17 mouse cellular contexts compared by ENCODE assay signal in the genomic region with DNA sequence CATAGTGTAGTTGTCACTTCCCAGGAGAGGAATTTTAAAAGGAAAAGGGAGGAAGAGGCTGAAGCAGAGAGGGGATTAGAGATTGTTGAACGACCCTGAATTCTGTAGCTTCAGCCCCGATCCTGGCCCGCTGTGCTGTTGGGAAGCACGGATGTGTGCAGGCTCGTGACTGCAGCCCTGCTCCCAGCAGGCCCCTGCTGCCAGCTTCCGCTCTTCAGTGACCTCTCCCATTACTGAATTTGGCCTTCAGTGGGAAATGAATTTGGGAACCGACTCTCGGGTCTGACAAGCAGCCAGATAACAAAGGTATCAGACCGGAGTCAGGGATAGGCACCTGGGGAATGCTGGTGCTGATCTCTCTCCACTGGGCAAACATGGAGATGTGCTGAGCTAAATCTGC.
DNase-seq lines count a peak whose midpoint lies in the region; ATAC-seq lines count a peak whose summit lies in the region.
"Had no signal": no experiment of that assay in that cellular context is flagged by ENCODE, and none has a peak within 500 bp of the region (broad histone marks: within the 10 kb centered on the region; RNA-seq: fewer than 3 reads in every experiment).

No protein-coding gene starts in this region.

- no peak overlapping the region for H3K4me3 ChIP-seq in heart, embryonic 10.5 days
- no peak overlapping the region for H3K4me3 ChIP-seq in heart, embryonic 11.5 days (ENCODE audit: low read depth, low read length)
- no peak overlapping the region for H3K4me3 ChIP-seq in midbrain, embryonic 13.5 days (replicated peaks)
- no peak overlapping the region for H3K4me3 ChIP-seq in neural tube, embryonic 14.5 days (ENCODE audit: low read depth, low read length)
- H3K4me3 ChIP-seq: embryonic facial prominence, embryonic 12.5 days; heart, embryonic 12.5 days; midbrain, embryonic 12.5 days had no signal

- no peaks in the 10 kb centered on the region for H3K36me3 ChIP-seq in heart, embryonic 10.5 days
- no peaks in the 10 kb centered on the region for H3K36me3 ChIP-seq in heart, embryonic 11.5 days (ENCODE audit: control insufficient read depth, insufficient read depth, low read length)
- H3K36me3 ChIP-seq in midbrain, embryonic 13.5 days: no peaks in the 10 kb centered on the region
- H3K36me3 ChIP-seq in neural tube, embryonic 14.5 days (ENCODE audit: control insufficient read depth, insufficient read depth, low read length): no peaks in the 10 kb centered on the region
- H3K36me3 ChIP-seq: embryonic facial prominence, embryonic 12.5 days; heart, embryonic 12.5 days; midbrain, embryonic 12.5 days had no signal

- WGBS in heart, embryonic 10.5 days: 30% methylated on average over 9 of the region's 9 CpGs
- 19% methylated on average over 9 of the region's 9 CpGs for WGBS in heart, embryonic 11.5 days (ENCODE audit: insufficient replicate concordance)
- WGBS in midbrain, embryonic 13.5 days: 14% methylated on average over 9 of the region's 9 CpGs
- WGBS in neural tube, embryonic 14.5 days: 36% methylated on average over 9 of the region's 9 CpGs

- H3K4me1 ChIP-seq in heart, embryonic 10.5 days: peaks cover 18% of the 10 kb centered on the region
- peaks cover 8% of the 10 kb centered on the region; the same call in 1 of the 2 replicates for H3K4me1 ChIP-seq in heart, embryonic 11.5 days (ENCODE audit: control insufficient read depth, insufficient read depth, low read length)
- H3K4me1 ChIP-seq in midbrain, embryonic 13.5 days (replicated peaks): peaks cover 6% of the 10 kb centered on the region
- peaks cover 9% of the 10 kb centered on the region; the same call in 1 of the 2 replicates for H3K4me1 ChIP-seq in neural tube, embryonic 14.5 days (ENCODE audit: control insufficient read depth, insufficient read depth, low read length)
- H3K4me1 ChIP-seq: embryonic facial prominence, embryonic 12.5 days had no signal

- H3K27ac ChIP-seq in heart, embryonic 10.5 days: peak overlapping the region; percentile 36; the same call in 1 of the 2 replicates
- no peak overlapping the region for H3K27ac ChIP-seq in heart, embryonic 11.5 days (ENCODE audit: low read depth, low read length)
- peak overlapping the region; percentile 40; the same call in 1 of the 2 replicates for H3K27ac ChIP-seq in midbrain, embryonic 13.5 days
- H3K27ac ChIP-seq in neural tube, embryonic 14.5 days (ENCODE audit: low read depth, low read length): peak overlapping the region; percentile 18; the same call in 1 of the 2 replicates
- H3K27ac ChIP-seq: embryonic facial prominence, embryonic 12.5 days; midbrain, embryonic 12.5 days; stomach, postnatal 0 days had no signal

- intact Hi-C loops in left cerebral cortex, postnatal 4 days (cut with DNase I): no loop called here
- intact Hi-C loops in left cerebral cortex, postnatal 14 days (cut with DNase I): no loop called here

- DNase-seq in heart, embryonic 10.5 days (ENCODE audit: low spot score): no peak
- DNase-seq in left cerebral cortex, postnatal 4 days: peak; percentile 15
- no peak for DNase-seq in left cerebral cortex, postnatal 14 days (ENCODE audit: low spot score in 2 of 2)
- DNase-seq in lung, postnatal 10 days: no peak
- DNase-seq: gastrocnemius, postnatal 25 days; lung, adult 18-20 months; lung, postnatal 36 days; right cerebral cortex, postnatal 25 days had no signal

- H3K27me3 ChIP-seq in heart, embryonic 10.5 days (ENCODE audit: insufficient read depth, poor library complexity, severe bottlenecking): no peaks in the 10 kb centered on the region
- no peaks in the 10 kb centered on the region for H3K27me3 ChIP-seq in heart, embryonic 11.5 days (ENCODE audit: control insufficient read depth, insufficient read depth, low read length)
- no peaks in the 10 kb centered on the region for H3K27me3 ChIP-seq in midbrain, embryonic 13.5 days
- no peaks in the 10 kb centered on the region for H3K27me3 ChIP-seq in neural tube, embryonic 14.5 days (ENCODE audit: control insufficient read depth, insufficient read depth, low read length)
- H3K27me3 ChIP-seq: embryonic facial prominence, embryonic 12.5 days; heart, embryonic 12.5 days; midbrain, embryonic 12.5 days had no signal

- H3K9me3 ChIP-seq in heart, embryonic 10.5 days: no peaks in the 10 kb centered on the region
- H3K9me3 ChIP-seq in heart, embryonic 11.5 days (replicated peaks; ENCODE audit: control insufficient read depth, low read length): no peaks in the 10 kb centered on the region
- H3K9me3 ChIP-seq in midbrain, embryonic 13.5 days: no peaks in the 10 kb centered on the region
- no peaks in the 10 kb centered on the region for H3K9me3 ChIP-seq in neural tube, embryonic 14.5 days (ENCODE audit: control insufficient read depth, low read length)
- H3K9me3 ChIP-seq: embryonic facial prominence, embryonic 12.5 days; G1E; heart, embryonic 12.5 days; midbrain, embryonic 12.5 days had no signal

- H3K4me2 ChIP-seq in heart, embryonic 11.5 days: no peak overlapping the region
- no peak overlapping the region for H3K4me2 ChIP-seq in midbrain, embryonic 13.5 days (replicated peaks)
- H3K4me2 ChIP-seq in neural tube, embryonic 14.5 days (ENCODE audit: low read depth, low read length): no peak overlapping the region
- H3K4me2 ChIP-seq: embryonic facial prominence, embryonic 12.5 days; heart, embryonic 12.5 days; midbrain, embryonic 12.5 days had no signal

- no peak for ATAC-seq in heart, embryonic 11.5 days (replicated peaks; ENCODE audit: insufficient number of reproducible peaks, low FRiP score, low TSS enrichment)
- no peak for ATAC-seq in midbrain, embryonic 13.5 days
- no peak for ATAC-seq in neural tube, embryonic 14.5 days (ENCODE audit: low read depth)
- ATAC-seq: intestine, embryonic 16.5 days had no signal

- H3K9ac ChIP-seq in heart, embryonic 11.5 days (ENCODE audit: low read depth, low read length): no peak overlapping the region
- H3K9ac ChIP-seq in midbrain, embryonic 13.5 days (replicated peaks): peak overlapping the region; percentile 37; the same call in 1 of the 2 replicates
- H3K9ac ChIP-seq in neural tube, embryonic 14.5 days (replicated peaks; ENCODE audit: low read depth, low read length): no peak overlapping the region; the same call in 1 of the 2 replicates
- H3K9ac ChIP-seq: embryonic facial prominence, embryonic 12.5 days; heart, embryonic 12.5 days; midbrain, embryonic 12.5 days had no signal
